Mouse (Mus musculus) stomach, adult 2 months (tissue): Measurements from ENCODE around the gene Gtf2i. TPM values are rescaled to one million over a fixed set of nuclear protein-coding genes. Genes with fewer than 3 reads are reported as not detected.

Source experiments
- polyA plus RNA-seq: library from polyadenylated mRNA; depleted of rRNA; stranded (reverse); fragments of >200 nt; gene quantifications from 2 replicates; pipeline ENCODE4 v1.2.3, GENCODE M21; 2012; rRNA removed

Gene Gtf2i
- polyA plus RNA-seq, result 31.8 and 32.8 TPM in 2 replicates

DNA sequence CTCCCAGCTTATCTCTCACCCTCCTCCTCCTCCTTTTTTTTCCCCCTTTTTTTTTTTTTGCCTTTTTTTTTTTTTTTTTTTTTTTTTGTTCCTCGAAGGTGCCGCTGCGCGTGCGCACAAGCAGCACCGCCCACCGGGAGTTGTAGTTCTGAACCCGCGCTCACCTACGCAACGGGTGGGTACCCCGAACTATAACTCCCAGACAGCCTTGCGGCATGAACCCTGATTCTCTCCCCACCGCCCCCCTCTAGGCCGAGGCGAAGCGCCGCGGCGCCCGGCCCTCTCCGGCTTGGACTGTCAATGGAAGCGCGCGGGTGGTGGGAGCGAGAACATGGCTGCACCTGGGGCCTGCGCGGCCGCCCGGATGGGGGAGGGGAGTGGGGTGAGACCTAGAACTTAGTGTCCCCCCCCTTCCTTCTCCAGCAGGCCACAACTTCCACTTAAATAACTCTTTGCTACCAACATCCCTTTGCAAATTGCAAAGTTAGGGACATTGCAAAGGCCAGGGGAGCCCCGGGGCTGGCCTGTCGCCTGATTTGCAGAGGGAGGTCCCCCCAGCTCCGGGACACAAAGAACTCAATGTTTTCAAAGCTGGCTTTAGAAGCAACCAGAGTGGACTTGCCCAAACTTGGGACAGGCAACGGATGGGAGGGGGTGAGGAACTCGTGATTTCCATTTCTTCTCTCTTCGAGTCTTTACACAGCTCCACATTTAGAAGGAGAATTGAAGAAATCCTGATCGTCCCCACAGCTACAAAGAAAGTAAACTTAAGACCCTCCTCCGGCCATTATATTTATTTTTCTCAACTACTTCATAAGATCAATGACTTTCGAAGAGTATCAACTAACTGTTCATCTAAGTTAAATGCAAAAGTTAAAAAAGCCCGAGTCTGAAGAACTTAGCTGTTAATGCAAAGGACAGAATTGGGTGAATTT is at the start of gene Gtf2i:
Gene Gtf2i (minus strand): TSS at position 73 of the 935 bp plus-strand sequence.

DNA sequence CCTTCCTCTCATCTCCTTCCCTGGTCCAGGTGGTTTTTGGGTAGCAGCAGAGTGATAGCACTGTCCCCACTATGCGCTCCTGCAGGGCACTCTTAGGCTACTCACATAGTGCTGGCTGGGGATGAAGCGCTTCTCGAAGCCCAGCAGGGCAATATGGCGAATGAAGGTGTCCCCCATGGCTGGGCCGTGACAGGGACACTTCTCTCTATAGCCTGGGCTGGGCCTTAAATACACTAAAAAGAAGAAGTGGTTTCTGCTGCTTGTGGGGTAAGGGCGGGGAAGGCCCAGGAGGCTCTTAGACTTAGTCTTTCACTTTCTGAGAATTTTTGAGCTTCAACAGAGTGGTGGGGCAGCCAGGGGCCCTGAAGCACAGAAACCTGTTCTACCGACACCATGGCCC is 85.2 kb downstream of the Gtf2i start, which contains the start of gene Ncf1:
Gene Ncf1 (minus strand): TSS at position 235 of the 400 bp plus-strand sequence.

Other genes starting within 250 kb of the Gtf2i start
- gene Castor2, start 215.0 kb downstream of the Gtf2i start, polyA plus RNA-seq, result 2.0 and 2.5 TPM in 2 replicates
- gene Rcc1l, start 138.0 kb downstream of the Gtf2i start, polyA plus RNA-seq, result 6.7 and 8.5 TPM in 2 replicates
- 1.6 and 1.9 TPM in 2 replicates for gene Gtf2ird2, start 130.7 kb downstream of the Gtf2i start, polyA plus RNA-seq
- 3.7 and 9.8 TPM in 2 replicates for gene Ncf1, start 85.1 kb downstream of the Gtf2i start, polyA plus RNA-seq
- 9.7 and 12.8 TPM in 2 replicates for gene Gtf2ird1, start 142.0 kb upstream of the Gtf2i start, polyA plus RNA-seq
- 10.6 and 12.9 TPM in 2 replicates for gene Clip2, start 237.7 kb upstream of the Gtf2i start, polyA plus RNA-seq
- 0.09 TPM in 1 of 2 replicates, not detected in the other for gene Syna, start 245.4 kb upstream of the Gtf2i start, polyA plus RNA-seq